Mouse (Mus musculus) heart, adult 9 months (tissue): ENCODE measurements around the gene Lpin2.

Experiments
- DNase-seq, 2 experiments: peaks; one replicate each; pipeline ENCODE4 v3.0.0; 2022; ENCODE audit warnings: low spot score in 2 of 2

The Lpin2 gene

GRCm38 (mm10) chr17:71182211-71182721 lies at the start of gene Lpin2:
Lpin2 (plus strand) TSS chr17:71182560.
- DNase-seq, result peak; percentile 65 to 75

GRCm38 (mm10) chr17:71132856-71133439 lies 49.4 kb upstream of the Lpin2 start:
- no peak for DNase-seq

- no peak for DNase-seq
These were observed 47.9 kb upstream of the Lpin2 start for GRCm38 (mm10) chr17:71134441-71134955.

GRCm38 (mm10) chr17:71135108-71135507 lies 47.3 kb upstream of the Lpin2 start:
- DNase-seq, result peak in 1 of 2 experiments; percentile 55

- no peak for DNase-seq
These were observed 46.5 kb upstream of the Lpin2 start for GRCm38 (mm10) chr17:71135866-71136265.

- no peak for DNase-seq
These were observed 45.7 kb upstream of the Lpin2 start for GRCm38 (mm10) chr17:71136384-71137333.

- no peak for DNase-seq
These were observed 45.0 kb upstream of the Lpin2 start for GRCm38 (mm10) chr17:71137334-71137721.

GRCm38 (mm10) chr17:71142068-71142467 lies 40.3 kb upstream of the Lpin2 start:
- DNase-seq, result no peak

- no peak for DNase-seq
These were observed 39.2 kb upstream of the Lpin2 start for GRCm38 (mm10) chr17:71143155-71143554.

- no peak for DNase-seq
These were observed 37.8 kb upstream of the Lpin2 start for GRCm38 (mm10) chr17:71144322-71145116.

GRCm38 (mm10) chr17:71145248-71145961 lies 37.0 kb upstream of the Lpin2 start:
- DNase-seq, result no peak

- DNase-seq, result no peak
These were observed 29.0 kb upstream of the Lpin2 start for GRCm38 (mm10) chr17:71153356-71153755.

- no peak for DNase-seq
These were observed 27.1 kb upstream of the Lpin2 start for GRCm38 (mm10) chr17:71155271-71155670.

GRCm38 (mm10) chr17:71159152-71159567 lies 23.2 kb upstream of the Lpin2 start:
- no peak for DNase-seq

GRCm38 (mm10) chr17:71159720-71160119 lies 22.6 kb upstream of the Lpin2 start:
- DNase-seq, result no peak

GRCm38 (mm10) chr17:71160244-71160995 lies 21.9 kb upstream of the Lpin2 start:
- DNase-seq, result no peak

GRCm38 (mm10) chr17:71164991-71165390 lies 17.4 kb upstream of the Lpin2 start:
- DNase-seq, result peak; percentile 62 to 80

- DNase-seq, result no peak
These were observed 14.1 kb upstream of the Lpin2 start for GRCm38 (mm10) chr17:71168205-71168815.

- DNase-seq, result no peak
These were observed 13.5 kb upstream of the Lpin2 start for GRCm38 (mm10) chr17:71168846-71169245.

- DNase-seq, result no peak
These were observed 12.7 kb upstream of the Lpin2 start for GRCm38 (mm10) chr17:71169639-71170038.
